Mouse (Mus musculus): ENCODE results near the gene Shisal2b. TPM values are rescaled to one million over a fixed set of nuclear protein-coding genes. Genes with fewer than 3 reads are reported as not detected.
A peak's percentile ranks its signal among the peaks of the same experiment; 100 is the strongest.

Shisal2b gene
- total RNA-seq, 2 experiments from 2014 or later = not detected

DNA sequence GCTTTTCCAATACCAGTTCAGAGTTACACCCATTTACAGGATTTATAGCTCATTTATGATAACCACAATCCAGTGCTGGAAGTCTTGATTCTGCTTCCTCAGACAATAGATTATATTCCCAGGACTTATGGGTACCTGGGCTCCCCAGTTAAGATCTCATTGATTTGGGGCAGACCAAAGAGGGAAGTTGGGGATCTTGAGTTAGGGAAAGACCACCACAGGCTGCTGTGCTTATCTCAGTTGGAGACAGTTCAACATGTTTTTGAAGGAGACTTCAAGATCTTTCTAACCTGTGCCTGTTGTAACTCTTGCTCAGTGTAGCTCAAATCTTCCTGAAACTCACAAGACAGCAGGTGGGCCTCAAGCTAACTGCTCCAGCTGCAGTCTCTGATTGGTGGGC, 42.5 kb downstream of the Shisal2b start:
- intact Hi-C loops (cut with DNase I; ENCODE audit: low total_unique reads) = no loop called here
- no peak for DNase-seq

DNA sequence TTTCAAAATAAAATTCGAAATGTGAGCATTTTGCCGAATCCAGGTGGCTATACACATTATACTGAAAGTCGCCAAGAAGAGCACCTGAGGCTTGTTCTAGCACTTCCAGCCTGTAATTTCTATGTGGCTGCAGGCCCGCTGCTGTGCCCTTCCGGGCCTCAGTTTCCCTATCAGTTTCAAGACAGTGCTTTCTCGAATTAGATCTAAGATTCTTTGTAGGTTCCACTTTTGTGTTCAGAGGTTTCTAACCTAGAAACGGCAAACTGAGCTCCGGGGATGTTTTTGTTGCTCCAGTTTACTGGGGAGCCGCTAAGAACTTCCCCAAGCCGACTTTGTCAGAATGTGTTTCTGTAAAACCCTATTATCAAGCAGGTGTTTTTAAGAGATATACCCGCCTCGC, 46.0 kb downstream of the Shisal2b start:
- DNase-seq = no peak
- intact Hi-C loops (cut with DNase I; ENCODE audit: low total_unique reads) = no loop called here

DNA sequence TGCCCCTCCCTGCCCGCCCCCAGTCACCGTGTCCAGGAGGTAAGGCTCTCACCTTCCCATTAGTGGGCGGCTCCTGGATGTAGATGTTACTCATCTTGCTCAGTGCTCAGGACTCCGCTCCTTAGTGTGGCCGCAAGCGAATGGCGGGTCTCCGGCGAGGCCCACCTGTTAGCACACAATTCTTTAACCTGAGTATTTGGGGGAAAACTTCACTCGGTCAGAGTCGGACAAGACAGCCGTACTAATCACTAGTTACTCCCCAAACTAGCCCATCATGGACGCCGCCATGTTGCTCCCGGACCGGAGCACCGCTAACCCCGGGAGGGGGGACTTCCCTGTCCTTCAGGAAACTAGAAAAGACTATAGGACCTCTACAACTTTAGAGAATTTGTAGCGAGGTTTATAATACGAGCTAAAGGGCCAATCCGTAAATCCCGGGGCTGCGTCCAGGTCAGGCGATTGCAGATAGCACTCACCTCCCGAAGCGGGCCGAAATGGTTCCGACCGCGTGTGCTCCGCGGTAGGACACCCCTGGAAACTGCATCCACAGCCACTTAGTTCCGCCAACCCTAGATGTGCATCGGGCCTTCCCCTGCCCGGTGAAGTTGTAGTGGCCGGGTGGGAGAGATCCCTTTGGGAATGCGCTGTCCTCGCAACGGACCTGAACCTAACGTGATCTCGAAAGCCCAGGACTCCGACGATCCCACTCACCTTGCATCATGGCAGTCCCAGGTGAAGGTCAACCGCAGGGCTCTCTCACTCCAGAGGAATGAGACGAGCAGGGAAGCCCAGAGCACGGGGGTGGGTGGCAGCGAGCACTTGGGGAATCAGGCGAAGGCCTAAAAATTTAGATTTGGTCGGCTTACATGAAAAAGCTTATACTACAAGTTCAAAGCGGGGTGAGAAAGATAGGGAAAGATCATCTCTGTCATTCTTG, 46.8 kb downstream of the Shisal2b start, which contains the start of gene Cwc27:
Gene Cwc27 (minus strand): TSS at position 508 of the 937 bp plus-strand sequence.
- DNase-seq = peak; percentile 68
- intact Hi-C loops (cut with DNase I; ENCODE audit: low total_unique reads) = no loop called here

- no peak for DNase-seq
- intact Hi-C loops (cut with DNase I; ENCODE audit: low total_unique reads) = no loop called here
Observed at GRCm38 (mm10) chr13:104816270-104816634, 47.4 kb downstream of the Shisal2b start.

- DNase-seq = no peak
- intact Hi-C loops (cut with DNase I; ENCODE audit: low total_unique reads) = loop anchor here (5.0 kb wide), 1 partner anchor 132 kb away; no protein-coding TSS in a partner anchor
Observed at GRCm38 (mm10) chr13:104805681-104806080, 58.0 kb downstream of the Shisal2b start.

GRCm38 (mm10) chr13:104799566-104800182, 64.0 kb downstream of the Shisal2b start:
- intact Hi-C loops (cut with DNase I; ENCODE audit: low total_unique reads) = no loop called here
- DNase-seq = no peak

- no peak for DNase-seq
- intact Hi-C loops (cut with DNase I; ENCODE audit: low total_unique reads) = no loop called here
Observed at GRCm38 (mm10) chr13:104799067-104799466, 64.6 kb downstream of the Shisal2b start.

Other genes starting within 250 kb of the Shisal2b start
- 10 to 100 TPM; 11.7 to 12.2 TPM for gene Srek1ip1, start 71.4 kb downstream of the Shisal2b start, total RNA-seq (2021)
- 10 to 100 TPM; 10.2 to 10.3 TPM for gene Cwc27, start 46.8 kb downstream of the Shisal2b start, total RNA-seq (2021)
- 1 to 10 TPM; 1.3 to 1.4 TPM for gene Rgs7bp, start 191.0 kb upstream of the Shisal2b start, total RNA-seq (2021)
- gene 4933425L06Rik, start 218.2 kb upstream of the Shisal2b start, total RNA-seq (2021) = not detected

Data from gastrocnemius, postnatal 14 days (tissue).